Mouse (Mus musculus) heart, postnatal 0 days (tissue): ENCODE measurements around the gene Kifc1. TPM values are rescaled to one million over a fixed set of nuclear protein-coding genes. Genes with fewer than 3 reads are reported as not detected.

Source experiments
- ATAC-seq: fragments of 200-750 bp; cut with Nextera tagmentation; 2 replicates; pipeline ENCODE4 v1.8.0; 2017; ENCODE audit warnings: low read depth, moderate number of reproducible peaks, moderate library complexity; ENCODE audit not compliant: insufficient read depth
- DNase-seq: peaks from one replicate; pipeline ENCODE4 v3.0.0-alpha.2; 2016; ENCODE audit warnings: low spot score
- H3K27ac ChIP-seq: fragments of 300-500 bp; sonication (generic); 2 replicates; pipeline ENCODE4 v1.5.1; 2014; ENCODE audit warnings: low read depth, mild to moderate bottlenecking
- H3K27me3 ChIP-seq: fragments of 300-500 bp; sonication (generic); 2 replicates; pipeline ENCODE4 v1.6.1; 2014; ENCODE audit warnings: low read length, mixed read lengths; ENCODE audit not compliant: control insufficient read depth, insufficient read depth
- H3K36me3 ChIP-seq: fragments of 300-500 bp; sonication (generic); replicated peaks from 2 replicates; pipeline ENCODE4 v1.6.1; 2014; ENCODE audit warnings: low read length, mixed read lengths; ENCODE audit not compliant: control insufficient read depth, insufficient read depth
- H3K4me1 ChIP-seq: fragments of 300-500 bp; sonication (generic); 2 replicates; pipeline ENCODE4 v1.6.1; 2014; ENCODE audit warnings: antibody characterized with exemption; ENCODE audit not compliant: control insufficient read depth, insufficient read depth
- H3K4me2 ChIP-seq: fragments of 300-500 bp; sonication (generic); 2 replicates; pipeline ENCODE4 v1.6.1; 2014; ENCODE audit warnings: low read depth, mild to moderate bottlenecking, low read length, moderate library complexity
- H3K4me3 ChIP-seq: fragments of 300-500 bp; sonication (generic); 2 replicates; pipeline ENCODE4 v1.5.1; 2014; ENCODE audit warnings: low read depth, low read length
- H3K9ac ChIP-seq: fragments of 300-500 bp; sonication (generic); replicated peaks from 2 replicates; pipeline ENCODE4 v1.6.1; 2014; ENCODE audit warnings: low read depth, low read length, mixed read lengths
- H3K9me3 ChIP-seq: fragments of 300-500 bp; sonication (generic); replicated peaks from 2 replicates; pipeline ENCODE4 v1.6.1; 2016; ENCODE audit warnings: low read length; ENCODE audit not compliant: control insufficient read depth
- CTCF ChIP-seq: IDR thresholded peaks from 2 replicates; pipeline ENCODE4 v1.5.1; 2016; ENCODE audit warnings: antibody characterized with exemption, control low read depth, low read depth
- EP300 ChIP-seq: IDR thresholded peaks from 2 replicates; pipeline ENCODE4 v1.6.1; 2016; ENCODE audit warnings: antibody characterized with exemption, low read depth
- WGBS: fragments of 180-500 bp; shearing (Covaris S2); extraction: QIAGEN DNeasy Blood & Tissue Kit; methylation state at CpG from one replicate; pipeline ENCODE4 v1.1.7; 2014; 5-methylcytosine and 5-hydroxymethylcytosine counted together
- polyA plus RNA-seq: library from polyadenylated mRNA; unstranded; fragments of >200 nt; fragmentation: Nextera tagmentation; extraction: Ambion mirVana; gene quantifications from 2 replicates; pipeline ENCODE4 v1.2.1, GENCODE M21; 2015
- total RNA-seq: library from RNA; depleted of rRNA; stranded (reverse); fragments of >200 nt; gene quantifications from 2 replicates; pipeline ENCODE4 v1.2.3, GENCODE M21; 2014; ENCODE audit warnings: low replicate concordance

Gene Kifc1
- total and polyA plus RNA-seq, 2 experiments from 2014 or later: 2.0 to 17.0 TPM

- Histone ChIP-seq H3K9ac (no peak overlapping the region), H3K4me2 (no peak overlapping the region), H3K4me1 (peaks cover 6% of the 10 kb centered on the region; the same call in 1 of the 2 replicates), H3K27ac (no peak overlapping the region), H3K9me3 (no peaks in the 10 kb centered on the region), H3K27me3 (no peaks in the 10 kb centered on the region), H3K36me3 (peaks cover 52% of the 10 kb centered on the region), H3K4me3 (no peak overlapping the region)
- DNase-seq (no peak), ATAC-seq (no peak)
- no peak for TF ChIP-seq EP300
- no peak for TF ChIP-seq CTCF
- WGBS: 83% methylated on average over 14 of the region's 14 CpGs
These were observed 42.0 kb upstream of the Kifc1 start for GRCm38 (mm10) chr17:33932448-33932847.

- TF ChIP-seq EP300 (no peak), CTCF (no peak)
- no peak overlapping the region for H3K4me3 ChIP-seq
- H3K27ac ChIP-seq: no peak overlapping the region
- DNase-seq: peak; percentile 1
- WGBS: 91% methylated on average over 11 of the region's 11 CpGs
- ATAC-seq: no peak
- no peaks in the 10 kb centered on the region for H3K9me3 ChIP-seq
- H3K9ac ChIP-seq: no peak overlapping the region
- no peaks in the 10 kb centered on the region for H3K27me3 ChIP-seq
- peaks cover 6% of the 10 kb centered on the region; the same call in 1 of the 2 replicates for H3K4me1 ChIP-seq
- H3K36me3 ChIP-seq: peaks cover 47% of the 10 kb centered on the region
- H3K4me2 ChIP-seq: no peak overlapping the region
These were observed 41.5 kb upstream of the Kifc1 start for GRCm38 (mm10) chr17:33931947-33932346.

- no peak for TF ChIP-seq EP300
- peak; percentile 4 for DNase-seq
- H3K36me3 ChIP-seq: peaks cover 49% of the 10 kb centered on the region
- no peak for ATAC-seq
- H3K27me3 ChIP-seq: no peaks in the 10 kb centered on the region
- peaks cover 6% of the 10 kb centered on the region; the same call in 1 of the 2 replicates for H3K4me1 ChIP-seq
- H3K4me2 ChIP-seq: peak overlapping the region; percentile 98
- WGBS: 52% methylated on average over 18 of the region's 18 CpGs
- peak overlapping the region; percentile 91 for H3K4me3 ChIP-seq
- no peaks in the 10 kb centered on the region for H3K9me3 ChIP-seq
- peak overlapping the region; percentile 91 for H3K9ac ChIP-seq
- no peak overlapping the region for H3K27ac ChIP-seq
These were observed 40.9 kb upstream of the Kifc1 start for GRCm38 (mm10) chr17:33931159-33931866.

- WGBS: under 1% methylated on average over 44 of the region's 45 CpGs
- Histone ChIP-seq H3K4me1 (peaks cover 6% of the 10 kb centered on the region; the same call in 1 of the 2 replicates), H3K9ac (peak overlapping the region; percentile 91), H3K4me2 (peak overlapping the region; percentile 98), H3K4me3 (peak overlapping the region; percentile 91), H3K27me3 (no peaks in the 10 kb centered on the region), H3K9me3 (no peaks in the 10 kb centered on the region), H3K36me3 (peaks cover 48% of the 10 kb centered on the region), H3K27ac (peak overlapping the region; percentile 95)
- ATAC-seq (no peak), DNase-seq (peak; percentile 13)
- TF ChIP-seq EP300 (no peak), CTCF (no peak)
These were observed 40.1 kb upstream of the Kifc1 start for GRCm38 (mm10) chr17:33930280-33931158.

GRCm38 (mm10) chr17:33929371-33930279 is 39.2 kb upstream of the Kifc1 start, which contains the start of gene Rgl2:
Rgl2 (plus strand) TSS chr17:33929543.
- Histone ChIP-seq H3K4me1 (peaks cover 6% of the 10 kb centered on the region; the same call in 1 of the 2 replicates), H3K27ac (peak within 1 kb of the TSS; percentile 95), H3K9ac (peak within 1 kb of the TSS; percentile 91), H3K9me3 (no peaks in the 10 kb centered on the region), H3K4me2 (peak within 1 kb of the TSS; percentile 98), H3K4me3 (peak within 1 kb of the TSS; percentile 91), H3K36me3 (peaks cover 39% of the 10 kb centered on the region), H3K27me3 (no peaks in the 10 kb centered on the region)
- under 1% methylated on average over 68 of the region's 80 CpGs for WGBS
- TF ChIP-seq CTCF (peak; percentile 15; the same call in 1 of the 2 replicates), EP300 (peak; percentile 55; the same call in 1 of the 2 replicates)
- DNase-seq: peak; percentile 86
- peak; percentile 87 for ATAC-seq
